Mouse (Mus musculus): ENCODE measurements around the gene Il6st. TPM values are rescaled to one million over a fixed set of nuclear protein-coding genes. Genes with fewer than 3 reads are reported as not detected.

The Il6st gene
- total RNA-seq, 2 experiments from 2014 or later, result 1.8 to 2.3 TPM

Other genes starting within 250 kb of the Il6st start
- not detected in 2 replicates for gene Ankrd55, start 175.6 kb upstream of the Il6st start, total RNA-seq (2014; fragmentation: Nextera tagmentation)
- not detected in 2 replicates for gene Ankrd55, start 175.6 kb upstream of the Il6st start, total RNA-seq (2017)
- gene Il31ra, start 130.3 kb downstream of the Il6st start, total RNA-seq (2014; fragmentation: Nextera tagmentation), result 8.1 and 10.4 TPM in 2 replicates
- 6.5 and 9.9 TPM in 2 replicates for gene Il31ra, start 130.3 kb downstream of the Il6st start, total RNA-seq (2017)
- gene Ddx4, start 188.4 kb downstream of the Il6st start, total RNA-seq (2014; fragmentation: Nextera tagmentation), result 1.7 and 4.4 TPM in 2 replicates
- 1.6 and 4.1 TPM in 2 replicates for gene Ddx4, start 188.4 kb downstream of the Il6st start, total RNA-seq (2017)
- 122 and 153 TPM in 2 replicates for gene Slc38a9, start 196.7 kb downstream of the Il6st start, total RNA-seq (2014; fragmentation: Nextera tagmentation)
- gene Slc38a9, start 196.7 kb downstream of the Il6st start, total RNA-seq (2017), result 33.5 and 44.5 TPM in 2 replicates

Data from megakaryocyte-erythroid progenitor cell, adult 5-6 weeks (primary cell).